Mouse (Mus musculus): Measurements from ENCODE around the gene Galntl6.
"Not testable (repeated sequence)": the region's sequence is repeated elsewhere in the genome, so short reads cannot be mapped to it uniquely, and the experiment has no call there.

Gene Galntl6

GRCm38 (mm10) chr8:58604751-58605150 is 307.7 kb downstream of the Galntl6 start:
- no peak for DNase-seq (ENCODE audit: low spot score in 2 of 2)

- no peak for DNase-seq (ENCODE audit: low spot score in 2 of 2)
Measured at GRCm38 (mm10) chr8:58597834-58598233, 314.6 kb downstream of the Galntl6 start.

- no peak for DNase-seq (ENCODE audit: low spot score in 2 of 2)
Measured at GRCm38 (mm10) chr8:58575346-58575745, 337.1 kb downstream of the Galntl6 start.

- no peak for DNase-seq (ENCODE audit: low spot score in 2 of 2)
Measured at GRCm38 (mm10) chr8:58568086-58568485, 344.4 kb downstream of the Galntl6 start.

- DNase-seq (ENCODE audit: low spot score in 2 of 2): no peak
Measured at GRCm38 (mm10) chr8:58566115-58566514, 346.3 kb downstream of the Galntl6 start.

GRCm38 (mm10) chr8:58535781-58536180 is 376.7 kb downstream of the Galntl6 start:
- no peak for DNase-seq (ENCODE audit: low spot score in 2 of 2)

GRCm38 (mm10) chr8:58534631-58535030 is 377.8 kb downstream of the Galntl6 start:
- DNase-seq (ENCODE audit: low spot score in 2 of 2): no peak

- DNase-seq (ENCODE audit: low spot score in 2 of 2): no peak
Measured at GRCm38 (mm10) chr8:58523443-58523842, 389.0 kb downstream of the Galntl6 start.

GRCm38 (mm10) chr8:58521932-58522331 is 390.5 kb downstream of the Galntl6 start:
- DNase-seq (ENCODE audit: low spot score in 2 of 2): no peak

- DNase-seq (ENCODE audit: low spot score in 2 of 2): no peak
Measured at GRCm38 (mm10) chr8:58510516-58510915, 401.9 kb downstream of the Galntl6 start.

- DNase-seq (ENCODE audit: low spot score in 2 of 2): no peak
Measured at GRCm38 (mm10) chr8:58509051-58509450, 403.4 kb downstream of the Galntl6 start.

- DNase-seq (ENCODE audit: low spot score in 2 of 2): no peak
Measured at GRCm38 (mm10) chr8:58487099-58487498, 425.3 kb downstream of the Galntl6 start.

GRCm38 (mm10) chr8:58463342-58463741 is 449.1 kb downstream of the Galntl6 start:
- not testable (repeated sequence) for DNase-seq (ENCODE audit: low spot score in 2 of 2)

GRCm38 (mm10) chr8:58442696-58443095 is 469.7 kb downstream of the Galntl6 start:
- no peak for DNase-seq (ENCODE audit: low spot score in 2 of 2)

GRCm38 (mm10) chr8:58418481-58418880 is 494.0 kb downstream of the Galntl6 start:
- no peak for DNase-seq (ENCODE audit: low spot score in 2 of 2)

GRCm38 (mm10) chr8:58417551-58417950 is 494.9 kb downstream of the Galntl6 start:
- no peak for DNase-seq (ENCODE audit: low spot score in 2 of 2)

GRCm38 (mm10) chr8:58396500-58396899 is 515.9 kb downstream of the Galntl6 start:
- no peak for DNase-seq (ENCODE audit: low spot score in 2 of 2)

- DNase-seq (ENCODE audit: low spot score in 2 of 2): no peak
Measured at GRCm38 (mm10) chr8:58395879-58396278, 516.6 kb downstream of the Galntl6 start.

- DNase-seq (ENCODE audit: low spot score in 2 of 2): no peak
Measured at GRCm38 (mm10) chr8:58372389-58372788, 540.1 kb downstream of the Galntl6 start.

- DNase-seq (ENCODE audit: low spot score in 2 of 2): no peak
Measured at GRCm38 (mm10) chr8:58371979-58372378, 540.5 kb downstream of the Galntl6 start.

- DNase-seq (ENCODE audit: low spot score in 2 of 2): no peak
Measured at GRCm38 (mm10) chr8:58331151-58331550, 581.3 kb downstream of the Galntl6 start.

- no peak for DNase-seq (ENCODE audit: low spot score in 2 of 2)
Measured at GRCm38 (mm10) chr8:58313482-58313881, 599.0 kb downstream of the Galntl6 start.

- no peak for DNase-seq (ENCODE audit: low spot score in 2 of 2)
Measured at GRCm38 (mm10) chr8:58291487-58291886, 621.0 kb downstream of the Galntl6 start.

- no peak for DNase-seq (ENCODE audit: low spot score in 2 of 2)
Measured at GRCm38 (mm10) chr8:58290080-58290479, 622.4 kb downstream of the Galntl6 start.

- no peak for DNase-seq (ENCODE audit: low spot score in 2 of 2)
Measured at GRCm38 (mm10) chr8:58265485-58265884, 647.0 kb downstream of the Galntl6 start.

All from urinary bladder, postnatal 4 days (tissue).